Comparison of ENCODE assay signal across 8 mouse cellular contexts in genomic region chr5:122510651-122511157, GRCm38 (mm10). TPM values are rescaled to one million over a fixed set of nuclear protein-coding genes. Genes with fewer than 3 reads are reported as not detected.
A peak's percentile ranks its signal among the peaks of the same experiment; 100 is the strongest.
DNase-seq lines count a peak whose midpoint lies in the region; ATAC-seq lines count a peak whose summit lies in the region.

No protein-coding gene starts in this region.

- peak overlapping the region; percentile 78 for H3K27ac ChIP-seq in intestine, embryonic 14.5 days (ENCODE audit: low read depth)

- H3K36me3 ChIP-seq in intestine, embryonic 14.5 days (ENCODE audit: control insufficient read depth, insufficient read depth, low read length), result no peaks in the 10 kb centered on the region

- H3K4me1 ChIP-seq in intestine, embryonic 14.5 days (replicated peaks; ENCODE audit: control insufficient read depth, insufficient read depth, low read length), result peaks cover 27% of the 10 kb centered on the region

- H3K4me2 ChIP-seq in intestine, embryonic 14.5 days (ENCODE audit: low read length), result peak overlapping the region; percentile 28; the same call in 1 of the 2 replicates

- 0 out of 2 replicates have a peak overlapping the region, but pooled peaks have one; percentile 10 for H3K9ac ChIP-seq in intestine, embryonic 14.5 days (ENCODE audit: low read length)

- no peak for DNase-seq in cerebellum, postnatal 4 days (ENCODE audit: low spot score in 2 of 2)
- peak; percentile 59 for DNase-seq in urinary bladder, postnatal 14 days (ENCODE audit: low spot score)
- no peak for DNase-seq in urinary bladder, postnatal 25 days (ENCODE audit: low spot score)
- peak; percentile 77 for DNase-seq in intestine, embryonic 14.5 days (ENCODE audit: low spot score)
- peak; percentile 62 for DNase-seq in testis, postnatal 14 days (ENCODE audit: low spot score)
- DNase-seq in urinary bladder, postnatal 36 days (ENCODE audit: low spot score in 2 of 2), result no peak

- 43% methylated on average over 17 of the region's 17 CpGs for WGBS in intestine, embryonic 14.5 days

- peaks cover 3% of the 10 kb centered on the region; the same call in 1 of the 2 replicates for H3K9me3 ChIP-seq in intestine, embryonic 14.5 days (ENCODE audit: control insufficient read depth, low read length)

- ATAC-seq in cerebellum, adult (ENCODE audit: insufficient number of reproducible peaks, low FRiP score, low TSS enrichment), result peak; percentile 54; the same call in 1 of the 2 replicates
- peak; percentile 64 for ATAC-seq in intestine, embryonic 14.5 days (replicated peaks; ENCODE audit: low FRiP score, low TSS enrichment, low read depth)
- no peak for ATAC-seq in CD4-positive, CD25-positive, alpha-beta regulatory T cell, adult 4 months

- H3K4me3 ChIP-seq in intestine, embryonic 14.5 days (ENCODE audit: low read depth, low read length), result no peak overlapping the region

- no peaks in the 10 kb centered on the region for H3K27me3 ChIP-seq in intestine, embryonic 14.5 days (replicated peaks; ENCODE audit: control insufficient read depth, insufficient read depth, low read length)

RNA-seq across cellular contexts. Expression of gene Atp2a2, which starts 8.7 kb away (rescaled TPM):
- polyA plus RNA-seq in intestine, embryonic 14.5 days (2014; fragmentation: Nextera tagmentation; extraction: Ambion mirVana), result 39.6 and 43.4 TPM in 2 replicates
- 10 to 100 TPM in 1 of 2 experiments, 1 to 10 TPM in 1; 10.0 to 14.8 TPM for polyA plus RNA-seq in CD4-positive, CD25-positive, alpha-beta regulatory T cell, adult 4 months (2017; shearing (Covaris generic))

Comparison
In these comparisons a context has a peak if more than half of its experiments do, and no peak if none do; other contexts are left out.
1. DNase-seq: peak in urinary bladder, postnatal 14 days (single experiment), intestine, embryonic 14.5 days (single experiment) and testis, postnatal 14 days (single experiment); none in cerebellum, postnatal 4 days (0 of 2), urinary bladder, postnatal 25 days (single experiment) and urinary bladder, postnatal 36 days (0 of 2).